Mouse (Mus musculus) C2C12 (cell line): ENCODE data around the gene Rasal1.

Experiments
- CEBPB ChIP-seq: IDR thresholded peaks from one replicate; pipeline ENCODE4 v1.6.1; 2011; ENCODE audit warnings: low read depth, mild to moderate bottlenecking, control low read depth, moderate library complexity
- CTCF ChIP-seq: IDR thresholded peaks from one replicate; pipeline ENCODE4 v1.5.1; 2011; ENCODE audit not compliant: control insufficient read depth, insufficient read depth, insufficient read length
- MAX ChIP-seq: IDR thresholded peaks from one replicate; pipeline ENCODE4 v1.6.1; 2011; ENCODE audit warnings: mild to moderate bottlenecking, control low read depth
- MYOG ChIP-seq: IDR thresholded peaks from one replicate; pipeline ENCODE4 v1.6.1; 2011; ENCODE audit not compliant: control insufficient read depth, insufficient read length; ENCODE audit errors: extremely low read depth

- TF ChIP-seq CTCF, result no peak
- TF ChIP-seq MAX, result no peak
- TF ChIP-seq CEBPB, result no peak
- TF ChIP-seq MYOG, result no peak
Observed at GRCm38 (mm10) chr5:120626399-120626798, 22.2 kb upstream of the Rasal1 start.
